In the genomic region with DNA sequence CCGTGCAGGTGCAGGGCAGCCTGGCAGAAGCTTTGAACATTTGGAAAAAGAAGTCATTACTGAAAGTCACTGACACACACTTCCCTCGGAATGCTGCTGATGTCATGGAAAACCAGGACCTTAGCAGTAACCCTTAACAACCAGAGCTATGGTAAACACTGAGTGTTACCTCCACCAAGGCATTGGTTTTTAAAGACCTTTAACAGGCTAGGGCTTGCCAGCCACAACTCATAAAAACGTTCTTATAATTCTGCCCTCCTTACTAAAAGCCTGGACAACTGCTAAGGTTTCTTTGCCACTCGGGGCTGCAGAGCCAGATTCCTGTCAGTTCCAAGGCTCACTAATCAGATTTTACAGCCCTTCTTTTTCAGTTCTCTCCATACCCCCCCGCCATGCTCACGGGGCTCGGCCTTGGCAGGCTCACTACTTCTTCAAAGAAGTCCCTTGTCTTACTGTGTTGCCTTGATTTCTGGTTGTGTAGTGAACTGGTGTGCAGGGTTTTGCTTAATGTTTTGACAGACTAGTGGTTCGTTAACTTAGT, we compare ENCODE assay signal across 8 mouse cellular contexts.
DNase-seq lines count a peak whose midpoint lies in the region; ATAC-seq and TF ChIP-seq lines count a peak whose summit lies in the region.

No protein-coding gene starts in this region.

- no peaks in the 10 kb centered on the region for H3K36me3 ChIP-seq in liver, adult 2 months (ENCODE audit: control insufficient read depth, insufficient read depth, low read length)
- H3K36me3 ChIP-seq in liver, embryonic 12.5 days = no peaks in the 10 kb centered on the region
- no peaks in the 10 kb centered on the region for H3K36me3 ChIP-seq in hindbrain, embryonic 14.5 days (replicated peaks; ENCODE audit: control insufficient read depth, insufficient read depth)
- H3K36me3 ChIP-seq in limb, embryonic 11.5 days (ENCODE audit: control insufficient read depth, insufficient read depth, low read length) = no peaks in the 10 kb centered on the region

- DNase-seq in liver, adult 2 months (ENCODE audit: extremely low read depth, low read depth, low spot score) = peak; percentile 33
- DNase-seq in embryo, embryonic 11.5 days (ENCODE audit: low read depth, low spot score) = peak; percentile 62
- DNase-seq in hindbrain, embryonic 14.5 days (ENCODE audit: low spot score) = peak; percentile 41
- DNase-seq in limb, embryonic 11.5 days (ENCODE audit: low spot score) = peak; percentile 79
- peak; percentile 68 for DNase-seq in retina, postnatal 1 day
- DNase-seq in thymus, postnatal 14 days = no peak
- DNase-seq in gastrocnemius, postnatal 14 days = no peak

- WGBS in liver, adult 2 months = 64% methylated on average over 8 of the region's 8 CpGs
- WGBS in liver, embryonic 12.5 days (ENCODE audit: insufficient replicate concordance) = 68% methylated on average over 8 of the region's 8 CpGs
- WGBS in hindbrain, embryonic 14.5 days = 37% methylated on average over 8 of the region's 8 CpGs
- 9% methylated on average over 8 of the region's 8 CpGs for WGBS in limb, embryonic 11.5 days

- TF ChIP-seq CTCF in liver, adult 2 months (IDR thresholded peaks at IDR 0.05; ENCODE audit: low read depth, low read length) = no peak

- no peaks in the 10 kb centered on the region for H3K9me3 ChIP-seq in liver, embryonic 12.5 days (replicated peaks)
- H3K9me3 ChIP-seq in hindbrain, embryonic 14.5 days (ENCODE audit: control insufficient read depth, low read length) = no peaks in the 10 kb centered on the region
- H3K9me3 ChIP-seq in limb, embryonic 11.5 days (ENCODE audit: control insufficient read depth, low read length) = no peaks in the 10 kb centered on the region

- no peak overlapping the region for H3K9ac ChIP-seq in liver, adult 2 months (ENCODE audit: low read depth, low read length)
- H3K9ac ChIP-seq in liver, embryonic 12.5 days = no peak overlapping the region
- no peak overlapping the region for H3K9ac ChIP-seq in hindbrain, embryonic 14.5 days
- no peak overlapping the region for H3K9ac ChIP-seq in limb, embryonic 11.5 days (ENCODE audit: low read length)

- H3K4me1 ChIP-seq in liver, adult 2 months (ENCODE audit: control insufficient read depth, insufficient read depth, low read length) = peaks cover 12% of the 10 kb centered on the region
- peaks cover 23% of the 10 kb centered on the region for H3K4me1 ChIP-seq in liver, embryonic 12.5 days
- H3K4me1 ChIP-seq in hindbrain, embryonic 14.5 days (replicated peaks; ENCODE audit: control insufficient read depth, insufficient read depth, low read length) = peaks cover 7% of the 10 kb centered on the region
- peaks cover 17% of the 10 kb centered on the region for H3K4me1 ChIP-seq in limb, embryonic 11.5 days (ENCODE audit: control insufficient read depth, insufficient read depth, low read length)

- no peak overlapping the region for H3K4me3 ChIP-seq in liver, adult 2 months (ENCODE audit: insufficient read depth, low read depth, low read length)
- H3K4me3 ChIP-seq in liver, embryonic 12.5 days = no peak overlapping the region
- no peak overlapping the region for H3K4me3 ChIP-seq in hindbrain, embryonic 14.5 days (replicated peaks; ENCODE audit: low read length)
- H3K4me3 ChIP-seq in limb, embryonic 11.5 days (ENCODE audit: low read depth, low read length) = no peak overlapping the region

- H3K27ac ChIP-seq in liver, adult 2 months (replicated peaks; ENCODE audit: insufficient read depth, low read depth, low read length) = no peak overlapping the region
- H3K27ac ChIP-seq in liver, embryonic 12.5 days = no peak overlapping the region
- H3K27ac ChIP-seq in hindbrain, embryonic 14.5 days = peak overlapping the region; percentile 38; the same call in 1 of the 2 replicates
- peak overlapping the region; percentile 74 for H3K27ac ChIP-seq in limb, embryonic 11.5 days (replicated peaks; ENCODE audit: low read depth, low read length)

- no peaks in the 10 kb centered on the region for H3K27me3 ChIP-seq in liver, adult 2 months (ENCODE audit: control insufficient read depth, insufficient read depth, low read length)
- no peaks in the 10 kb centered on the region for H3K27me3 ChIP-seq in liver, embryonic 12.5 days (replicated peaks)
- H3K27me3 ChIP-seq in hindbrain, embryonic 14.5 days (ENCODE audit: control insufficient read depth, insufficient read depth, low read length) = no peaks in the 10 kb centered on the region
- H3K27me3 ChIP-seq in limb, embryonic 11.5 days (ENCODE audit: control insufficient read depth, insufficient read depth, low read length) = no peaks in the 10 kb centered on the region

- intact Hi-C loops in gastrocnemius, postnatal 14 days (cut with DNase I; ENCODE audit: low total_unique reads) = no loop called here

- no peak for ATAC-seq in liver, embryonic 12.5 days
- ATAC-seq in hindbrain, embryonic 14.5 days (ENCODE audit: low FRiP score) = no peak
- ATAC-seq in limb, embryonic 11.5 days (ENCODE audit: insufficient number of reproducible peaks, low FRiP score, low TSS enrichment, low read depth) = peak; percentile 92

- no peaks in the 10 kb centered on the region for H3K79me2 ChIP-seq in liver, adult 2 months (ENCODE audit: control insufficient read depth, insufficient read depth, low read length)

- no peak for TF ChIP-seq POLR2A in liver, adult 2 months (IDR thresholded peaks at IDR 0.05; ENCODE audit: extremely low read depth, insufficient read depth, low read length)

- no peak overlapping the region for H3K4me2 ChIP-seq in liver, embryonic 12.5 days
- H3K4me2 ChIP-seq in hindbrain, embryonic 14.5 days (replicated peaks) = no peak overlapping the region
- H3K4me2 ChIP-seq in limb, embryonic 11.5 days (ENCODE audit: low read depth, severe bottlenecking) = no peak overlapping the region

Comparison
In these comparisons a context has a peak if more than half of its experiments do, and no peak if none do; other contexts are left out.
1. DNase-seq: peak in liver, adult 2 months (single experiment), embryo, embryonic 11.5 days (single experiment), hindbrain, embryonic 14.5 days (single experiment), limb, embryonic 11.5 days (single experiment) and retina, postnatal 1 day (single experiment); none in thymus, postnatal 14 days (single experiment) and gastrocnemius, postnatal 14 days (single experiment).
2. H3K27ac ChIP-seq: peak in hindbrain, embryonic 14.5 days (single experiment) and limb, embryonic 11.5 days (single experiment); none in liver, adult 2 months (single experiment) and liver, embryonic 12.5 days (single experiment).